Mouse (Mus musculus): ENCODE measurements around the gene Kng2.
"Not testable (repeated sequence)": the region's sequence is repeated elsewhere in the genome, so short reads cannot be mapped to it uniquely, and the experiment has no call there.

The Kng2 gene

DNA sequence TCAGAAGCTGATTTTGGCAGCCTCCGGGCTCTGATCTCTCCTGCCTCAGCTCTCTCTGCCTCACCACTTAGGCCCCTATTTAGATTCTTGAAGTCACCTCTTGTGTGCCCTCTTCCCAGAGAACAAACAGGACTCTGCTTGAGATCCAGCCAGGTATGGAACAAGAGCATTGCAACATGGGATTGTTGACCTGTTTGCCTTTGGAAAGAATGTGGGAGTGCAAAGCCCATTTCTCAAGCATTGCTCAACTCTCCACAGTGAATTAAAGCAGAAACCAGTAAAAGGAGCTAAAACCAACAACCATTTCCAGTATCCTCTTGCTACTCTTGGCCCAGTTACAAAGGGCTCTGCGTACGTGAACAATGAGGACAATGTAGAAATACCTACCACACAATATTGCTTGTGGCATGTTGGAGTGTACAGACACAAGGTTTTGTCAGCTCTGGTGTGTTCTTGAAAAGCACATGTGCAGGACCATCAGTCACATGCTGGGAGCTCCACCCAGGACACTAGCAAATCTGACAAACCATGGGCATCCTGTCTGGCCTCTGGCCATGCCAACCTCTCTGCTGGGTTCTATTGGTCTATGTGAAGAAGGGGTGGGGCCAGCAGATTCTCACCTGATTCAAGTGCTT lies at the start of gene Kng2:
Gene Kng2, minus strand, starts transcription at position 517 of the 635 bp plus-strand sequence.
- DNase-seq = not testable (repeated sequence)

DNA sequence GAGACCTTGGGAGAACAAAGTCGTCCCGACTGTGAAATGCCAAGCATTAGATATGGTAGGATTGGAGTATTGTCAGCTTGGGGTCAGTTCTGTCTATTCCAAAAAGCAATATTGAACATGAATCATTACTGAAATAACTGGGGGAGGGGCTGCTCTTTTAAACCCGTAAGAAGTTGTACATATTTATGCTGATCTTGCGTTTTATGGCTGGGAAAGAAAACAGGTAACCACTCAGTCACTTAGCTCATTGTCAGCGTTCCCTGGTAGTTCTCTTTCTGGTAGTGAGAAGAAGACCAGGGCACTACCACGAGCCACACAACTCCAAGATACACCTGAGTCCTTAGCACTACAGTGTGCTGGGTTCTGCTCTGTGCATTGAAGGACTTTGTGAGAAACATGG lies 48.2 kb upstream of the Kng2 start:
- DNase-seq = not testable (repeated sequence)

DNA sequence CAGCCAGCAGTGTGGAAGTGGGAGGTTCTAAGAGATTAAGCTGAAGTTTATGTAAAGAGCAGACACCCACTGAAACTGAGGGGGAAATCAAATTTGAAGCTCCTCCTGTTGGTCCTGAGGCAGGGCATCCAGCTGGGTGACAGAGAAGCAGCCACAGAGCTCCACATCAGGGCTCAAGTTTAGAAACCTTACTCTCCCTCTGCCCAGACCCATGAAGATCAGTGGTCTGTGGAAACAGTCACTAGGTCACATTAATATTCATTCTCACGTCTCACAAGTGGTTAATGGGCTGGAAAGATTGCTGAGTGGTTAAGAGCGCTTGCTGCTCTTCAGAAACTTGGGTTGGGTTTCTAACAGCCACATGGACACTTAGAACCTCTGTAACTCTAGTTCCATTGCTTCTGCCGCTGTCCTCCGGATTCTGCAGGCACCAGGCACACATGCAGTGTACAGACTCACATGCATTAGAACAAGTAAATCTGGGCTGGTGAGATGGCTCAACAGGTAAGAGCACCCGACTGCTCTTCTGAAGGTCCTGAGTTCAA lies 31.6 kb upstream of the Kng2 start:
- DNase-seq = not testable (repeated sequence)

DNA sequence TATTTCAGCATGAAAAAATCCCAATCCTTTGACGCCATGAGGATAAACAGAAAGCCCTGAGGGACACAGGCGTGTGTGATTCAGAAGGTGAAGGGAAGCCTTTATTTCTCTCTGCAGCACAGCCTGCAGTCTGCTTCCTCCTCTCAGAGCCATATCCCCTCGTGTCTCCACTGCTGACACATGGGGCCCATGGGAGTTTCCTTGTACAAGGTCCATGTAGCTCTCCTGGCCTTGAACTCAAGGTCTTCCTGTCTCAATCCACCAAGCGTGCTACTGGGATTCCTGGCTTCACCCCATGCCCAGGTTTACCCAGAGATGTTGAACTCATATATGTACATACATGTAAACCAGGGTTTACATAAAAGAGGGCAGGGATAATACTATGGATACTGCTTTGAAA lies 30.3 kb upstream of the Kng2 start:
- DNase-seq = not testable (repeated sequence)

DNA sequence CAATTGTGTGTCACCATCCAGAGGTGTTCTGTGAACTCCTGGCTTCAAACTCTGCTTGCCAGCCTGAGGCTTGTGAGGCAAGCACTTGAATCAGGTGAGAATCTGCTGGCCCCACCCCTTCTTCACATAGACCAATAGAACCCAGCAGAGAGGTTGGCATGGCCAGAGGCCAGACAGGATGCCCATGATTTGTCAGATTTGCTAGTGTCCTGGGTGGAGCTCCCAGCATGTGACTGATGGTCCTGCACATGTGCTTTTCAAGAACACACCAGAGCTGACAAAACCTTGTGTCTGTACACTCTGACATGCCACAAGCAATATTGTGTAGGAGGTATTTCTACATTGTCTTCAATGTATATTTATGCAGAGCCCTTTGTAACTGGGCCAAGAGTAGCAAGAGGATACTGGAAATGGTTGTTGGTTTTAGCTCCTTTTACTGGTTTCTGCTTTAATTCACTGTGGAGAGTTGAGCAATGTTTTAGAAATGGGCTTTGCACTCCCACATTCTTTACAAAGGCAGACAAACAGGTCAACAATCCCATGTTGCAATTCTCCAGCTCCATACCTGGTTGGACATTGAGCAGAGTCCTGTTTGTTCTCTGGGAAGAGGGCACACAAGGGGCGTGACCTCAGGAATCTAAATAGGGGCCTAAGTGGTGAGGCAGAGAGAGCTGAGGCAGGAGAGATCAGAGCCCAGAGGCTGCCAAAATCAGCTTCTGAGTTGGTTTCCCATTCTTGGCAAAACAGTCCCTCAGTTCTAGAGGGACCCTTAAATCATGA lies 28.6 kb upstream of the Kng2 start, which contains the start of gene Kng1:
Gene Kng1, plus strand, starts transcription at position 198 of the 780 bp plus-strand sequence.
- not testable (repeated sequence) for DNase-seq

DNA sequence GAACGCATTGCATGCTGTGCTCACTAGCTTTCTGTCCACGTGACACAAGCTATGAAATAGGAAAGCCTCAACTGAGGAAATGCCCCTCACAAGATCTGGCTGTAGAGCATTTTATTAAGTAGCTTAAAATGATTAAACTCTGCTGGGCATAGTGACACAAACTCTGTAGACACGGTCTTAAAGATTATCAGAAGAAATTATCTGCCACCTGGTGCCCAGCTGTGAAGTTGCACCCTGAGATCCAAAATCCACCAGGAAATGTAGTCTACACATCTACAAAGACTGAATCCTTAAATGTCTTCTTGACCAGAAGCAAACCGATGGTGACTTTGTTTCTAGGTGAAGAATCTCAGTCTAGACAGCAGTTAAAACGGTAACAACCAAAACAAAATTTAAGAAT lies 17.0 kb upstream of the Kng2 start:
- DNase-seq = no peak

DNA sequence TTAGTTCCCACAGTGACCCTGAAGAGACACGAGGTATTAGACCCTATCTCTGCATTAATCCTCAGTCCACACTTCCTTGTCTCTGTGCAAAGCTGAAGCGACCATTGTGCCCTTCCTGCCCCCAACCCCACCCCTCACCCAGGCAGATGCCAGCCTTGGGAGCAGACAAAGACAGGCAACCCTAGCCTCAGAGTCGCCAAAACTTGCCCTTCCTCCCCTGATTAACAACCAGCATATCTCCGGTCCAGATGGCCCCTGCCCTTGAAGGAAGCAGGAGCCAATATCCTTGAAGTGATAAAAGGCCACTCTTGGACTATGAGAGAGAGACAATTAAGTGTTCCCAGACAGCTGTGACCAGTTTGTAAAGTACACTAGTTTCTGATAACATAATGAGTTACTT lies 11.6 kb upstream of the Kng2 start:
- no peak for DNase-seq

DNA sequence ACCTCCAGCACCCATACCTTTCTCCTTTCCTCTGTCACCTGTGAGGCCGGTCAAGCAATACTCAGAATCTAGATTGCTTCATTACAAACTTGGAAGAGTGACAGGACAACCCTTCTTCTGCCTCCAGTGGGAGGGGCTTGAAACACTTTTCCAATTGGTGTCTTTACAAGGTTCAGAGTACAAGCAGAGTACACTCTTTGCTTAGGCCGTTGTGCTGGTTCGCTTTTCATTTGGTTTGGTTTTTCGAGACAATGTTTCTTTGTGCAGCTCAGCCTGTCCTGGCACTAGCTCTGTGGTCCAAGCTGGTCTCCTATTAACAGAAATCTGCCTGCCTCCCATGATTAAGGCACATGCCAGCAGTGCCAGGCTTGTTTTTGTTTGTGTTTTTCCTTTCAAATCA lies 10.0 kb upstream of the Kng2 start:
- DNase-seq = no peak

DNA sequence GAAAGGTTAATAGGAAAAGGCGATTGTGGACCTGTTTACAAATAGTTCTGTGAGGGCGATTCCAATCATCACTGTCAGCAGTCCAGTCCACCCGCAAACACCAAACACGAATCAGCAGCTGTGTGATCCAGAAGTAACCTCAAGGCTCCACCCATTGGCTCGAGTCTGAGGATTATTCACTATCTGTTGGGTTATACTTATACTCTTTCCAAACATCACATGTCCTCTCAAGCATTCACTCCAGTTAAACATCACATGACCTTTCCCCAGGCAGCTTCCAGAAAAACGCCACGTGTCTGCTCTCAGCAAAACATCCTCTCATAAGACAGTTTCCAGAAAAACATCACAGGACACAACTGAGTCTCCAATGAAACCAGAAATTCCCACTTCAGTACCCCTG lies 8.5 kb upstream of the Kng2 start:
- no peak for DNase-seq

DNA sequence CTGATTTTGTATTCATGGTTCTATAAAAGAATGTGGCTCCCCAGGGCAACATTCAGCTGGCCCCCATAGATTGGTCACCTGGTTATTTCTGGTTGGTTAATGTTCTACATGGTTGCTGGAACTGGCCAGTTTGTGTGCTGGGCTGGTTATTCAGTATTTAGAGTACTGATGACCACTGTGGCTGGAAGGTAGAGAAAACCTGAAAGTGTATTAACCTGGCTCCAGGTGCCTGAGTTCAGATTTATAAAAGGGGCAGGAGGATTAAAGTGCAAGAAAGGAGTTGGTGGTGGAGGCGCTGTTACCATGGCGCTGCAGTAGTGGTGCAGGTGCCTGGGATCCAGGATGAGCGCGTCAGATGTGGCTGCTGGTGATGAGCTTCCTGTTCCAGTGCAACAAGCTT lies 4.4 kb upstream of the Kng2 start:
- no peak for DNase-seq

DNA sequence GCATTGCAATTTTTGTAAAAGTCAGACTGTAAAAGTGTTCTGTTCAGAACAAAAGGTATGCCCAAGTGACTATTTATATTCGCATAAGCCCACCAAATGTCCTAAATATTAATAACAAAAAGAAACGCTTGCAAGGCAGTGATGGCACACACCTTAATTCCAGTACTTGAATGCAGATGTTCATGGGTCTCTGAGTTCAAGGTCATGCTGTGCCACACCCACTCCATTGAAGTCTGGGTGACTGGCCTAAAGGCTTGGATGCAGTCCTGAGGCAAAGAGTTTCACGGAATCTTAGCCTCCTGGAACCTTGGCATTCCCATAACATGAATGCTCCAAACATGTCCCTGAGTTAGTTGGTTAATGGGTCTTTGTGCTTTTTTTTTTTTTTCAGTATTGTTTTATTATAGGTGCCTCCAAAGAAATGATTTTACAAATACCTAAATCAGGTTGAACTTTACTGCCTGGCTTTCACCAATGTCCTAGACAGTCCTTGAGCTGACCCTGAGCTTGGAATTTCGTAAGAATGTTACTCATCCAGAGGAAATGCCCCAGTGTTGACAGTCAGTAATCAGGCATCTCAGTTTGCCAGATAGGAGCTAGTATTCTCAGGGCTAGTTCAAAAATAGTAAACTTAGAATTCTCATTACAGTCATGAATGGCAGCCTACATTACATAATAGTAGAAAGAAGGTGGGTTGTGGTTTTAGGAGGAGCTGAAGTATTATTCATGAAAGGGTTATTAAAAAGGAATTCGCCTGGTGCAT lies 1.6 kb upstream of the Kng2 start:
- no peak for DNase-seq

DNA sequence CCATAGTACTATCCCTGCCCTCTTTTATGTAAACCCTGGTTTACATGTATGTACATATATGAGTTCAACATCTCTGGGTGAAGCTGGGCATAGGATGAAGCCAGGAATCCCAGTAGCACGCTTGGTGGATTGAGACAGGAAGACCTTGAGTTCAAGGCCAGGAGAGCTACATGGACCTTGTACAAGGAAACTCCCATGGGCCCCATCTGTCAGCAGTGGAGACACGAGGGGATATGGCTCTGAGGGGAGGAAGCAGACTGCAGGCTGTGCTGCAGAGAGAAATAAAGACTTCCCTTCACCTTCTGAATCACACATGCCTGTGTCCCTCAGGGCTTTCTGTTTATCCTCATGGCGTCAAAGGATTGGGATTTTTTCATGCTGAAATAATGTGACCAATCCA lies 1.9 kb downstream of the Kng2 start:
- DNase-seq = not testable (repeated sequence)

DNA sequence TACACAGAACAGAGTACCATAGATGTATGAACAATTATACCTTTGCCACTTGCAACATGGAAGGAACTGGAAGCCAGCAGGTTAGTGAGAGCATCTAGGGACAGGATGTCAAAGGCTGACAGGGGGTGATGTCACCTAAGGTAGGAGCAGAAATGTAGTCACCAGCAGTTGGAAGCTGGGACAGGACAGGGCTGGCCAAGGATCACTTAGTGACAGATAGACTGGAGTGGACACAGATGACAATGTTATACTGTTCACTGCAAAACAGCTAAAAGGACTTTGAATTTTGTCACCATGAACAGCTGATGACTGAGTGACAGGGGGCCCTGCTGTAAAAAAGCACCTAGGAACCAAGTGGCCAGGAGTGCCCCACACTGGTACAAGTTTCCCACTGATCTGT lies 2.7 kb downstream of the Kng2 start:
- no peak for DNase-seq

DNA sequence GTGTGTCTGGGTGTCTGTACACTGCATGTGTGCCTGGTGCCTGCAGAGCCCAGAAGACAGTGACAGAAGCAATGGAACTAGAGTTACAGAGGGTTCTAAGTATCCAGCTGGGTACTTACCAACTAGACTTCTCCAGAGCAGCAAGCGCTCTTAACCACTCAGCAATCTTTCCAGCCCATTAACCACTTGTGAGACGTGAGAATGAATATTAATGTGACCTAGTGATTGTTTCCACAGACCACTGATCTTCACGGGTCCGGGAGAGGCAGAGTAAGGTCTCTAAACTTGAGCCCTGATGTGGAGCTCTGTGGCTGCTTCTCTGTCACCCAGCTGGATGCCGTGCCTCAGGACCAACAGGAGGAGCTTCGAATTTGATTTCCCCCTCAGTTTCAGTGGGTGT lies 4.2 kb downstream of the Kng2 start:
- DNase-seq = no peak

DNA sequence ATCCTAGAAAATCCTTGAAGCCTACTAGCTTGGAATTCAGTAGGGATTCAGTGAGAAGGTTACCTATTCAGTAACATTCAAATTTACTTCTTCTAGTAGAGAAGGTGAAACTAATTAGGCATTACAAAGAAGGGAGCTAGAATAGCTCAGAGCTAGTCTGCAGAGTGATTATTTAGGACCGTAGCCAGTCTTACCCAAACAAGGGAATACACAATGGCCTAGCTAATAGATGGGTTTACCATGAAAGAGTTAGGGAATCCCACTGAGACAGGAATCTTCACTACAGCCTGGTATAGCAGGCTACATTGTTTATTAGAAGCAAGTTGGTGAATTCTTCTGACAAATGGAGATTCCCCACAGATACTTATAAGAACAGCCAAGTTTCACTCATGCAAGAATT lies 8.7 kb downstream of the Kng2 start:
- DNase-seq = not testable (repeated sequence)

DNA sequence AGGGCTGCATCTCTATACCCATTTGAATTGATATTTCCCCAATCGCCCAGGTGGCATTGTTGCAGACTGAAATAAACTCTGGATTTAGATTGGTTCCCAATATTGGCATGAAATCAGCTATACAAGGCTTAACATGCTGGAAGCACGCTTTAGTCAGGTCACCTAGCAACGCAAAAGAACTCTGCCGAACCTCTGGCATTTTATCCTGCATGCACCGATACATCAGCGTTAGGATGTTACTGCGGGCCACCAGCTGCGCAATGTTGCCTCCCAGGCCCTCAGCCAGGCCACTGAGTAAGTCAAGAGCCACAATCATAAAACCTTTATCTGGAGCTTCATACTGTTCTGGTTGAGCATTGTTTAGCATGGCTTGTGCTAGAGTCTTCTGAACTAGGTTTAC lies 14.6 kb downstream of the Kng2 start:
- not testable (repeated sequence) for DNase-seq

DNA sequence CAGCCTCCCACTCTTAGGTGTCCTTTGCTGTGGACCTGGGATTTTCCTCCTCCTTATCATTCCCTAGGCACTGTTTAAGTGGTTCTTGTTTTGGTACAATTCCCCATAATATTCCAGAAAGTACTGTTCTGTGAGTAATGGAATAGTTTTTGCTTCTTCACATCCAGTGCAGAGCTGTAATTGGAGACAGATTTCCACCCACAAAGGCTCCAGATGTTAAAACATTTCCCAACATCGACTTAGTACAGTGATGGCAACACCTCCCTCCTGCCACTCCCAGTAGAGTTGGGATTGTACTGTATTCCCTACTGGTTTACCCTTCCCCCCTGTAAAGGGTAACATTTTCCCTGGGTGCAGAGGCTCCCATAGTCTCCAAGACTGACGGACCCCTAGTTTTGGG lies 15.5 kb downstream of the Kng2 start:
- DNase-seq = not testable (repeated sequence)

DNA sequence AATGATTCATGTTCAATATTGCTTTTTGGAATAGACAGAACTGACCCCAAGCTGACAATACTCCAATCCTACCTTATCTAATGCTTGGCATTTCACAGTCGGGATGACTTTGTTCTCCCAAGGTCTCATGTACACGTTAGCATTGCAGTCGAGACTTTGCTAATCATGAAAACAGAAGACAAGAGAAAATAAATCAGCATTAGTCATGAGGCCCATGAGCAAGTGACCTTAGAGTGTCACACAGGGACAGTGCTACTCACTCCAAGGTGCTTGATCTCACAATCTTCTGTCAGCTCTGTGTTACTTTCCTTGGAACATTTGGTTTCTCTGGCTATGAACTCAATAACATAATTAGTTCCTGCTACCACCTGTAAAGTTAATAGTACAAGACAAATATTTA lies 32.3 kb downstream of the Kng2 start:
- not testable (repeated sequence) for DNase-seq

DNA sequence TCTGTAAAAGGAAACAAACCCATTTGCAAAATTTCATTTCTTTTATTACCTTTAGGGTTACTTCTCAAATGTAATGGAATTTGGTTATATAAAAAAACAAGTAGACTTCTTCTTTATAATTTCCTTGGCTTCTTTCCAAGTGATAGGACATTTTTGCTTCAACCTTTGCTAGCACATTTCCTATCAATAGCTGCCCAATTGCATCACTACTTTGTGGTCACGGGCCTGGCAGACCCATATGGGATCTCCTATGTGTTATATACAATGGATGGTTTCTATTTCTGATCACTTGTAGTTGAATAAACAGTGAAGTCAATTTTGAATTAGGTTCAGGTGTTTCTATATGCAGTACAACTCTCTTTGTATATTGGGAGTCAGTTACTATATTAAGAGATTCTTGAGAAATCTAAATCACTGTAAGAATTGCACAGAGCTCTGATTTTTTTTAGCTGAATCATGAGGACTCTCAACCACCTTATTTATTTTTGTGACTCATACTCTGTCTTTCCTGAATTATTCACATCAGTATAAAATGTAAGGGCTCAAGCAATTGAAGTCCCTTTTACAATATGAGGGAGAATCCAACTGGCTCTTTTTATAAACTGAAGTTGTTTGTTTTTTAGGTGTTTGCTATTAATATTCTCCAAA lies 61.8 kb downstream of the Kng2 start:
- DNase-seq = no peak

DNA sequence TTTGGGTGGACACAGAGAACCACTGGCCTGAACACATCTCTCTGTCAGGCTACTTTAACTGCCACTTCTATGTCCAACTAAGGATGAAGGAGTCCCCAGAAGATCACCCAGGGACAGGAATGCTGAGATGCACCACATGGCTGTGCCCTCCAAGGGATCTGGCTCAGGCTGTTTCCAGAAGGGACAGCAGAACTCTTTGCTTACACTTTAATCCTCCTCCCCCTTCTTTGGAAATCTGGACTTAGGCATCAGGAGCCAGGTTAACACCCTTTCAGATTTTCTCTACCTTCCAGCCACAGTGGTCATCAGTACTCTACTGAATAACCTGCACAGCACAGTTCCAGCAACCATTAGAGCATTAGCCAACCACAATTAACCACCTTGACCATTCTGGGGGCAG lies 66.0 kb downstream of the Kng2 start:
- DNase-seq = no peak

DNA sequence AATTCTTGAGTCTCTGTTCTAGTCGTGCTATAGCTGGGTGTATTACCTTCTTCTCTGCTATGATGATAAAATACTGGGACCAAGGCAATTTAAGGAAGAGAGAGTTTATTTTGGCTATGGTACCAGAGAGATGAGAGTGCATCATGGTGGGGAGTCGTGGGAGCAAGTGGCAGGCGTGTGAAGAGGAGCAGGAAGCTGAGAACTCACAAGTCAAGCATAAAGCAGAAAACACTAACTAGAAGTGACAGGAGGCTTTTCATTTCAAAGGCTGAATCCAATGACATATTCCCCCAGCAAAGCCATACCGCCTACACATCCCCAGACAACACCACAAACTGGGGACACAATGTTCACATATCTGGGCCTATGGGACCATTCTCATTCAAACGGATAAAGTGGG lies 67.0 kb downstream of the Kng2 start:
- no peak for DNase-seq

DNA sequence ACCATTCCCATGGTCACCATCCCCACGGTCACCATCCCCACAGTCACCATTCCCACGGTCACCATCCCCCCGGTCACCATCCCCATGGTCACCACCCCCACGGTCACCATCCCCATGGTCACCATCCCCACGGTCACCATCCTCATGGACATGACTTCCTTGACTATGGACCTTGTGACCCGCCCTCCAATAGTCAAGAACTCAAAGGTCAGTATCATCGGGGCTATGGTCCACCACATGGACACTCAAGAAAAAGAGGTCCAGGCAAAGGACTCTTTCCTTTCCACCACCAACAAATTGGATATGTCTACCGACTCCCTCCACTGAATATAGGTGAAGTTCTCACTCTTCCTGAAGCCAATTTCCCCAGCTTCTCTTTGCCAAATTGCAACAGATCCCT lies 68.2 kb downstream of the Kng2 start:
- no peak for DNase-seq

DNA sequence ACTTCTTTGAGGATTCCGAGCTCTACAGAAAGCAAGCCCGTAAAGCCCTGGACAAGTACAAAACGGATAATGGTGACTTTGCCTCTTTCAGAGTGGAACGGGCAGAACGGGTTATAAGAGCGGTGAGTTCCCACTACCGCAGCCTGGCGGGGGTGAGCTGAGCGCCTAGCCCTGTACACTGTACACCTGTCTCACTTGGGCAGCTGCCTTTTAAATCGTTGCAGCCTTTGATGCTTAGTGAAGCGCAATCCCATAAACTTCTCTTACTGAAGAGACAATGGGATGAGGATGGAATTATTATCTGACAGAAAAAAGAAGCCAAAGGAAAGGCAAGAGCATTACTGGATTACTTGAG lies 73.2 kb downstream of the Kng2 start:
- DNase-seq = no peak
